Mouse (Mus musculus) WW6 (cell line): ENCODE measurements at regions not wholly inside any gene's neighbourhood (a gene's known extent, or its start where the extent isn't known, plus 50 kb on each side); places are given as distances from the start of the nearest gene placed in this dataset.
"Not testable (repeated sequence)": the region's sequence is repeated elsewhere in the genome, so short reads cannot be mapped to it uniquely, and the experiment has no call there.

Experiments
- DNase-seq: peaks from one replicate; pipeline ENCODE4 v3.0.0-alpha.2; 2013; ENCODE audit warnings: low read depth, low spot score

DNA sequence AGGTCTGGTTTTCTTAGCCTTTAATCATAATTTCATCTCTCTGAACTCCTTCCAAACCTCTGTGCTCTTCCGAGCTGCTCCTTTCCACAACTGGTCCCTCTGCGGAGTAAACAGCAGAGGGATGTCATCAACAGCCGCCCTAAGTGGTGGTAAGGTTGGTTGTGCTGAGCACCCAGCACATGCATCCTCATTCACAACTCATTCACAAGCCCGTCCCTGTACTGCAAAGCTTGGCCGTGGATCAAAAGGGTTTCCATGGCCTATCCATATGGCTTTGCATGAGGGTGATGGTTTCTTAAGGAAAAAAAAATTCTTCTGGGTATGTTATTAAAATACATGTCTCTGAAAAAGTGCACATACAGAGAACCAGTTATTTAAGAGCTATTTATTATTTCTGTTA lies 828.6 kb upstream of the Sox9 start:
- no peak for DNase-seq

DNA sequence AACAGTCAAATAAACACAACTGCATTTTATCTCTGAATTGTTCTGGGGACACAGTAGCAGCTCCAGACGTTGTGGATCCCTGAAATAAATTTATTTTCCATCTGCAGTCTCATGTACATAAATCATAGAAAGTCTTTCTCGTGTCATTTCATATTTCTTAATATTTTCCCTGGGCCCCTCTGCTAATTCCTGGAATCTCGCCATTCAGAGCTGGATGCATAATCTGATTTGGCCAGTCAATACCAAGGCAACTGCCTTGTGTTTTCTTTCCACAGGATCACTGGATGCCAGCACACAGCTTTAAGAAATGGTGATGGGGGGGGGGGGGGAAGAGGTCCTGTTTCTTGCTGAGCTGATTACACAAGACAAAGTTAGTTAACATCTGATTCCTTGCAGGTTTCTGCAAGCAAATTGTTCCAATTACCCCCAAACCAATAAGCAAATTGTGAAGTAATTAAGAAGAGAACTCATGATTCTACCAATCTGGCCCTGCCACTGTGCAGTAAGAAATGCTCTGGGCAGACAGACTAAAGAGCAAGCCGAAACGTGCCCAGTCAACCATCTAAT lies 824.2 kb upstream of the Sox9 start:
- DNase-seq = no peak

DNA sequence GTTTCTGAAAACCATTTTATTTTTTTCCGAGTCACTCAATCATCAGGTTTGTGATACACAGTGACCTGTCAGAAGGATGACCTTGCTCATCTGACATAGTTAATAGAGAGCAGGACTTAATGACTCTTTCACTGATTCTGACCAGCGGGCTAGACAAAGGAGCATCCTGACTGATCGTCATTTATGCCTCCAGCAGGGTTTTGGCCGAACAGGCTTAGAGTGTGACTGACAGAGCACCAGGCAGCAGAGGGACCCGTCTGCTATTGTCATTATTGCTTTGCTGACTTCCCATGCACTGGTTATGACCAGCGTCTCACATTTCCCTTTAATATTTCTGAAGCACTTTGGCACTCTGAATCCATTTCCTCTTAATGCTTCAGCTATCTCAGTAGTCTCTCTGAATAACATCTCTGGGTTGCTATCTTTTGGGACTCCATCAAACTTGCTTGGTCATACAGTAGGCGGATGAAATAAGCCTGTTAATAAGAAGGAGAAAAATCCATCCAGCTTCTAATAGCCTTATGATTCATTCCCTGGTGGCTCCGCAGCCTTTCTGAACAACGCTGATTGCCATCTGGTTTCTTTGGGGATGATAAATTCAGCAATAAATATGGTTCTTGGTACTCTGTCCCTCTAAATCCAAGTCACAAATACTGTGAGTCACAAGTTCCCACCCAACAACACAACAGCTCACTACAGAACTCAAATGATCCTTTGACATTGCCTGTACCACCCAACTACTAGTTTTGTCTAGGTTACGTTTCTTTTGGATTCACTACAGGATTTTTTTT lies 820.8 kb upstream of the Sox9 start:
- no peak for DNase-seq

GRCm38 (mm10) chr11:111961846-111962245 lies 820.2 kb upstream of the Sox9 start:
- no peak for DNase-seq

DNA sequence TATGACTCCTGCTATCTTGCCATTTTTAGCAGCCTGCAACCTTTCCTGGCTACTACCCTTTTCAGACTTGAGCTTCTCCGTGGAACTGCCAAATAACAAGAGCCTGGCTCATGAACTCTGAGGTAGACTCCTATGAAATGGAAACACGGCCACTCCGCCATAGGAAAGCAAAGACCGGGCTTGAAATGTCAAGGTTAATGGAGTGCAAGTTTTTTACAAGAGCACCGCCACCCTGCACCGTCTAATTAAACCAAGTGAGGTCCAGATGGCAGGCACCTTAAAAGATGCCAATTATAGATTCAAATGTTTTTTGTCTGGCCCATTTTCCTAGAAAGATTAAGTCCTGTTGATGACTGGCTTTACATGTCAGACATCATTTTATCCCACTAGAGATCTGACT lies 818.0 kb upstream of the Sox9 start:
- DNase-seq = no peak

DNA sequence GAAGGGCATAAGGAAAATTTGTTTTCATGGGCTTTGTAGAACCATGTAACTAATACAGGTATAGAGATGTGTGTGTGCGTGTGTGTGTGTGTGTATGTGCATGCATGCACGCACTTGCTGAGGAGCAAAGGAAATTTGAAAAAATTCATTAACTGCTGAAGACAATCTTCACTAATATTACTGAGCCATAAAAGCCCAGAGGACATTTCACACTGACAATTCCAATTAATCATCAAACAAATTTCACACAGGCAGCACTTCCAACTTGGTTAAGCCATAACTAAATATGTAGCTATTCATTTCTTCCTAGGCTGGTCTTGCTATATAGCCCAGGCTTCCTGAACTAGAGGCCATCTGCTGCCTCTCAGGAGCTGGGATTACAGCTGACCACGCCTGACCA lies 815.6 kb upstream of the Sox9 start:
- no peak for DNase-seq

GRCm38 (mm10) chr11:111971001-111971400 lies 811.0 kb upstream of the Sox9 start:
- no peak for DNase-seq

DNA sequence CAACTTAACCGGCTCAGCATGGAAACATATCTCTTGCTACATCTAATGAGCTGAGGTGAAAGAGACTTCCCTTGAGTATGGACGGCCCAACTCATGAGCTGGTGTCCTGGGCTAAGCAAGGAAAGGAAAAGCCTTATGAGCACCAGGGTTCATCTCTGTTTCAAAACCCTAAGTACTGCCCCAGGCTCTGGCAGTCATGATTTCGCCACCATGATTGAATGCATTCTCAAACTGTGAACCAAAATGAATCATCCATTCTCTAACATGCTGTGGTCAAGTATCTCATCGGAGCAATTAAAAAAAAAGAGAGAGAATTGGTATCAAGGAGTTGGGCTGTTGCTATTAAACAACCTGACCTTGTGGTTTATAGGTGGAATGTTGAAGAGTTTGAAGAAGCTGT lies 803.4 kb upstream of the Sox9 start:
- no peak for DNase-seq

DNA sequence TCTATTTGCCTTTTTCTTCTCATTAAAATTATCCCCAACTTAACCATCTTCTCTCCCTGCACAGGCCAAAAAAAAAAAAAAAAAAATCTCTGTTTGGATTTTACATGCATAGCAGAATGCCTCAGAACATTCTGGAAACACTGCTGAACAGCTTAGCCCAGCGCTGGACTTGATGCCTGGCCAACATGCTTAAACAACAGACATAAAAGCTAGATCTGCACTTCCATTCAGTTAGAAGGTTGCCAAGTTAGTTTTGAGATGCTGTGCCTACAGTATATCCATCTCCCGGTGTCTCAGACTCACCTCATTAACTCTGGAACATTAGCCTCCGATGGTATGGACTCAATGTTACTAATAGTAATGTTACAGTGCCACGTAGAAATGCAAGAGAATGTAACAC lies 785.6 kb upstream of the Sox9 start:
- no peak for DNase-seq

- DNase-seq = not testable (repeated sequence)
Observed at GRCm38 (mm10) chr11:112010848-112011247, 771.2 kb upstream of the Sox9 start.

- DNase-seq = no peak
Observed at GRCm38 (mm10) chr11:112017906-112018305, 764.1 kb upstream of the Sox9 start.

- no peak for DNase-seq
Observed at GRCm38 (mm10) chr11:112028031-112028430, 754.0 kb upstream of the Sox9 start.

- no peak for DNase-seq
Observed at GRCm38 (mm10) chr11:112038741-112039140, 743.3 kb upstream of the Sox9 start.

DNA sequence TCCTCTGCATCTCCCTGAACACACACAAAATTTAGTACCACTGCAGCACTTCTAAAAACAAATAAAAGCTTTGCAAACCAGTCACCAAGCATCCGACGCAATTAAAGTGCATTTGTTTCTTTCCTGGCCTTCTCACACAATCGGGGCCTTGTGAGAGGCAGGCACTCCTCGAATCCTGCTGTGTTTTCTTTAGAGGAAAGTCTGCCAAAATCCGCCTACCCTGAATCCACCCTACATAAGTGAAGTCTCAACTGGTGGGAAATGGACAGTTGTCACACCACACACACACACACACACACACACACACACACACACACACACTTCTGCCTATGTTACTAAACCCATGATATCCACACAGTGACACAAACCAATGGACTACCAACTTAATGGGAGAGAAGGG lies 737.6 kb upstream of the Sox9 start:
- no peak for DNase-seq

DNA sequence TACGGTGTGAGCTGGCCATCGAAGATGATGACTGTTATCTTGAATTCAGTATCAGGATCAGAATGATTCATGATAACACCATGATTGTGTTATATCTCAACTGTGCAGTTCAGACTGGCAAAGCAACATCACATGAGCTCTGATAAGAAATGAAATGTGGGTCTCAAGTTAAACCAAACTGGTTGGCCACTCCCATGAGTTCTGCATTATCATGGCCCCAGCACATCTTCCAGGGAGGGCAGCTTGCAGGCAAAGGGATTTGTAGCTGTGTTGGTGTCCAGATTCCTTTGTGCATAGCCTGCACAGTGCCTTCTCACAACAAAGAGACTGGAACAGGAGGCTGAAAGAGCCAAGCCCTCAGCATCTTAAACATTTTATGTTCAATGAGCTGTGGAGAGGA lies 736.7 kb upstream of the Sox9 start:
- no peak for DNase-seq

DNA sequence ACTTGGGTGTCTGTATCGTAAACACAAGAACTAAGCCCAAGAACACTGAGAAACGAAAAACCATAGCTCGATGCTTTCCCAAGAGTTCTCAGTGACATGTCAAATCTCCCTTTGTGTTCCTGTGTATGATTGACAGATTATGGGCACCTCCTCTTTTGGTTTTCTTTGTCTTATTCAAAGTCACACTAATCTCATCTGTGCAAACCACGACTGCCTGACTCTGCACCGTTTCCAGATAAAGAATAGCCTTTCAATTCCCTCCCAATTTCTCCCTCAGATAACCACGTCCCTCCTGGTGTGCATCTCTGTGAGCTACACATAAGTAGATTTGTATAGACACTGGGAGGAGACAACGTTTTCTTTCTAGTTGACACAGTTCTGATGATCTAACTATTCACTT lies 731.7 kb upstream of the Sox9 start:
- no peak for DNase-seq

GRCm38 (mm10) chr11:112055591-112055990 lies 726.4 kb upstream of the Sox9 start:
- no peak for DNase-seq

DNA sequence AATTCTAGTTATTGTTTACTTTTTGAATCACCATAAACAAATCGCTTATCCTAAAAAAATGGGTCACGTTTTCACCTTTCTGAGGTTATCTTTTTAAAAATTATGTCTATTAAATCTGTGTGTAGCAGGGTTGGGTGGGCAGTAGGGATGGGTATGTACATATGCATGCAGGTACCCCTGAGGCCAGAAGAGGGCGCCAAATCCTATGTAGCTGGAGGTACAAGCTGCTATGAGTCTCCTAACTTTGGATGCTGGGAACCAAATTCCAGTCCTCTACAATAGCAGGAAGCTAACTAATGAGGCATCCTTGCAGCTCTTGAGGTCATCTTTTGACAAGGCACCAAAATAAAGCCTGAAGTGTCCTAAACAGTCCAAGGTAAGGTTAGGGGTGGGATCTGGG lies 714.8 kb upstream of the Sox9 start:
- DNase-seq = peak; percentile 24

DNA sequence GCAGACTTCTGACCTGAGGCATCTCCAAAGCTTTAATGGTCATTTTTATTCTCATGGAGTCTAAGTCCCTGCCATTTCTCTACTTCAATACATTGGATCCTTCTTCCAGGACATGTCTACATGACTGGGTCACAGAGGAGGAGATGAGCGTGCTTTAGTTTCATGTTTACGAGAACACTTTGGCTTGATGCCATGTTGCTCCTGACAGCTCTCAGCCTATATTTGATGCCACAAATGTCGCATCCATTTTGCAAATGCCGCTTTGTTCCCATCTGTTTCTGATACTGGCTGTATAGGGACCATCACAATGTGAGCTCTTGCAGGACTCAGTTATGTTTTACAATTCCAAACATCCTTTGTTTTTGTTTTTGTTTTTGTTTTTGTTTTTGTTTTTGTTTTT lies 713.2 kb upstream of the Sox9 start:
- DNase-seq = no peak

GRCm38 (mm10) chr11:112071571-112071970 lies 710.5 kb upstream of the Sox9 start:
- DNase-seq = no peak

GRCm38 (mm10) chr11:112081386-112081785 lies 700.6 kb upstream of the Sox9 start:
- DNase-seq = no peak

GRCm38 (mm10) chr11:112083019-112083418 lies 699.0 kb upstream of the Sox9 start:
- DNase-seq = no peak

DNA sequence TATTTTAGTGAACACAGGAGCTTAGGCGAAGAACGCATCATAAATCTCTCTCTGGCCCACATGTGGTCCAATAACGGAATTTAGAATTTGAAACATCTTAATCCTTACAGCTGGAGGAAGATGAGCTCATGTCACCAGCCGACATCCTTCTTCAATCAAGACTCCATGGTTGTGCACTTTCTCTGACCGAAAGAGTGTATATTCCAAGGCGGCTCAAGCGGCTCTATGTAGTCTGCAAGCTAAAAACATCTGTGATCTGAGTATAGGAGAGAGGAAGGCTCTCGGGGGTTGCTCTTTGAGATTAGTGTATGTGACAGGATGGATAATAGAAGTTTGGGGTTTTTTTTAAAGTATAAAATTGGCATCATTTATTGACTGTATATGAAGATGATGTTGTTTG lies 689.9 kb upstream of the Sox9 start:
- no peak for DNase-seq

DNA sequence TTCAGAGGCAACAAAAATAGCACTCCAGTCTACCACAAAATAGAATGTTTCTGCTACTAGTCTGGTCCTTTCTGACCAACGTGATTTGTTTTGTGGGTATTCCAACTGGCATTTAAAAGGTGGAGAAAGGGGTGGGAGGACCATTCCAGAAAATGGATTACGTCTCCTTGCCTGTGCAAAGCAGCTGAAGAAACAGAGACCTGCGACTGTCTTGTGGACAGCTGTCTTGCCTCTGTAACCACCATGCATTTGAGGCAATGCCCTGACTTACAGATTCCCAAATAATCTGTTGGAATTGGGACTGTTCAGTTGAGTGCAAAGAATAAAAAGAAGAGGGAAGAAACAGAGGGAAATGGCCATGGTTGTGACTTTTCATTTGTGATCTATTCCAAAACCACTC lies 687.0 kb upstream of the Sox9 start:
- DNase-seq = no peak
